Mouse (Mus musculus): ENCODE measurements at regions not wholly inside any gene's neighbourhood (a gene's known extent, or its start where the extent isn't known, plus 50 kb on each side); places are given as distances from the start of the nearest gene placed in this dataset.
A peak's percentile ranks its signal among the peaks of the same experiment; 100 is the strongest.

- Histone ChIP-seq H3K4me1 (peaks cover 7% of the 10 kb centered on the region; the same call in 1 of the 2 replicates), H3K9ac (no peak overlapping the region), H3K4me3 (no peak overlapping the region), H3K27ac (no peak overlapping the region), H3K4me2 (no peak overlapping the region), H3K27me3 (replicated peaks) (peaks cover 6% of the 10 kb centered on the region; the same call in 1 of the 2 replicates), H3K36me3 (no peaks in the 10 kb centered on the region), H3K9me3 (replicated peaks) (no peaks in the 10 kb centered on the region)
- 39% methylated on average over 24 of the region's 24 CpGs for WGBS (ENCODE audit: insufficient replicate concordance)
- ATAC-seq: no peak
Observed at GRCm38 (mm10) chr5:111554551-111555311, 137.6 kb downstream of the Mn1 start.

DNA sequence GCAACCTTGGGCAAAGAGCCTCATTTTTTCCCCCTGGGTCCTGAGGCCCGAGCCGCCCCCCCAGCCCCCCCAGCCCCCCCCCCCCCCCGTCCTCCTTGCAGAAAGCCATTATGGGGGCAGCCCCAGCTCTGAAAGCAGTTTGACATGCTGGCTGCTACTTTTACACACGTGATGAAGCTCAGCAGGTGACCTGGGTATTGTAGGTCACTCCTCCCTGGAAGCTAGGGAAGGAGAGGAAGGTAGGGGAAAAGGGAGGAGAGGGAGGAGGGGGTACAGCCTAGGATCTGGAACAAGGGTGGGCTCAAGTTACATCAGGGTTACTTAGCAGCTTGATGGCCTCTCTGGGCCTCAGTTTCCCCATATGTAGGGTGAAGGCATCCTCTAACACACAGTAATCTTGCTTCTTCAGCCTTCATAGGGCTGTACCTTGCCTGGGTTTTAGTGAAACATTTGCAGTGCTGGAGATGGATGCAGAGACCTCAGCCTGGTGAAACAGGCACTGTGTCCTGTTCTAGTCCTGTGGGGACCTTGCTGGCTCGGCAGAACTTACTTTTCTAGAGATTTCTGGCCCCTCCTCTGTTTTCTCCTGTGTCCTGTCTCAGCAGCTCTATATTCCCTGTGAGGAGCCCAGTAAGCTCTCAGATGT, 138.3 kb downstream of the Mn1 start:
- no peak for ATAC-seq
- peaks cover 6% of the 10 kb centered on the region; the same call in 1 of the 2 replicates for H3K27me3 ChIP-seq (replicated peaks)
- H3K4me3 ChIP-seq: no peak overlapping the region
- H3K4me1 ChIP-seq: peaks cover 7% of the 10 kb centered on the region; the same call in 1 of the 2 replicates
- H3K4me2 ChIP-seq: no peak overlapping the region
- no peaks in the 10 kb centered on the region for H3K36me3 ChIP-seq
- WGBS (ENCODE audit: insufficient replicate concordance): 29% methylated on average over 5 of the region's 5 CpGs
- no peak overlapping the region for H3K9ac ChIP-seq
- no peak overlapping the region for H3K27ac ChIP-seq
- H3K9me3 ChIP-seq (replicated peaks): no peaks in the 10 kb centered on the region

DNA sequence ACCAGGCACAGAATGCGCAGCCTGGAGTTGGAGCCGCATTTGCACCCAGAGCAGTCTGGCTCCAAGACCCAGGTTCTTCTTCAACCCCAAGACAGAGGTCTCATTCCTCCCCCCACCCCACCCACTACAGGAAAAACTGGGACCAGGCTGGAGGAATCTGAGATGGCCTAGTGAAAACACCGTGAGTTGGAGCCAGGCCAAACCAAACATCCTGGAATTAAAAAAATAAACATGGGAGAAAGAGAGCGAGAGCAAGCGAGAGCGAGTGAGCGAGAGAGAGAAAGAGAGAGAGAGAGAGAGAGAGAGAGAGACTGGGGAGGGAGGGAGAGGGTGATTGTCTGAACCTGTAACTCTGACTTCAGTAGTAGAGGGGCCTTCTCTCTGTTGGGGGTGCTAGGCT, 138.8 kb downstream of the Mn1 start:
- no peak overlapping the region for H3K4me2 ChIP-seq
- ATAC-seq: no peak
- no peak overlapping the region for H3K9ac ChIP-seq
- H3K9me3 ChIP-seq (replicated peaks): no peaks in the 10 kb centered on the region
- no peaks in the 10 kb centered on the region for H3K36me3 ChIP-seq
- H3K4me3 ChIP-seq: no peak overlapping the region
- no peak overlapping the region for H3K27ac ChIP-seq
- H3K4me1 ChIP-seq: peaks cover 7% of the 10 kb centered on the region; the same call in 1 of the 2 replicates
- peaks cover 5% of the 10 kb centered on the region; the same call in 1 of the 2 replicates for H3K27me3 ChIP-seq (replicated peaks)
- whole genome bisulfite sequencing (ENCODE audit: insufficient replicate concordance): 59% methylated on average over 7 of the region's 7 CpGs

DNA sequence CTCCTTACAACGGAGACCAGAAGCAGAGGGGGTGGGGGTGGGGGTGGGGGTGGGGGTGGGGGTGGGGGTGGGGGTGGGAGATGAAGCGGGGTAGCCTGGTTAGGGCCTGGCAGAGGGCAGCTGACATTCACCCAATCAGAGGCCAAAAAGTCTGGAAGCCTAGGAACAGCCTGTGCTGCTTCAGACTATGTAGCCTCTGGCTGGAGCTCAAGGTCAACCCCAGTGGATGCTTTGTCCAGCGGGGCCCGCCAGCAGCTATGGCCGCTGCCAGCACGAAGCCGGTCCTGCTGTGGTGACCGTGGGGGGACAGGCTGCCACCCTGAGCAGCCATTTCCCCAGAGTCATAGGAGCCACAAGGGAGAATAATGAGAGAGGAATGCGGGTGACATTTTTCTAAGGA, 143.3 kb downstream of the Mn1 start:
- Histone ChIP-seq H3K27ac (no peak overlapping the region), H3K27me3 (replicated peaks) (no peaks in the 10 kb centered on the region), H3K9ac (no peak overlapping the region), H3K9me3 (replicated peaks) (no peaks in the 10 kb centered on the region), H3K4me1 (0 out of 2 replicates have a peak, but pooled peaks cover 7% of the 10 kb centered on the region), H3K4me2 (no peak overlapping the region), H3K4me3 (no peak overlapping the region), H3K36me3 (no peaks in the 10 kb centered on the region)
- ATAC-seq: no peak
- WGBS (ENCODE audit: insufficient replicate concordance): 59% methylated on average over 9 of the region's 9 CpGs

DNA sequence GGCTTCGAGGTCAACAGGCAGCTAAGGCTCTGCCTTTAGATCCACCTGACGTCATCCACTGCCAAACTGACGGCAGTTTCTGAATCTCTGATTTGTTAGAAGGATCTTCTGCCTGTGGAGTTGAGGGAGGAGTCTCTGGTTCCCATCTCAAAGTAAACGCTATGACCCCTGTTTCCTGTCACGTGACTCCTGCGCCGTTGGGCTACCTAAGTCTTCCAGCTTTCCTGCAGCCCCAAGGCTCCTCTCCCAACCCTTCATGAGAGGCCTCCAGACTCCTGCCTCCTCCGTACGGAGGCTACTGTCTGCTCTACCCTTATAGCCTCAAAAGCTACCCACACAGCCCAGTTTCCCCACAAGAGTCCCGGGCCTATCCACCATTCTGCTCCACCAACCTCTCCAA, 144.1 kb downstream of the Mn1 start:
- H3K9ac ChIP-seq: no peak overlapping the region
- 51% methylated on average over 10 of the region's 10 CpGs for WGBS (ENCODE audit: insufficient replicate concordance)
- 0 out of 2 replicates have a peak, but pooled peaks cover under 1% of the 10 kb centered on the region for H3K4me1 ChIP-seq
- H3K4me3 ChIP-seq: no peak overlapping the region
- no peaks in the 10 kb centered on the region for H3K9me3 ChIP-seq (replicated peaks)
- ATAC-seq: no peak
- H3K36me3 ChIP-seq: no peaks in the 10 kb centered on the region
- no peak overlapping the region for H3K4me2 ChIP-seq
- no peak overlapping the region for H3K27ac ChIP-seq
- H3K27me3 ChIP-seq (replicated peaks): no peaks in the 10 kb centered on the region

GRCm38 (mm10) chr5:111570826-111571225, 153.7 kb downstream of the Mn1 start:
- H3K9me3 ChIP-seq (replicated peaks): no peaks in the 10 kb centered on the region
- H3K4me2 ChIP-seq: no peak overlapping the region
- peaks cover 22% of the 10 kb centered on the region for H3K27me3 ChIP-seq (replicated peaks)
- no peak overlapping the region for H3K4me3 ChIP-seq
- peaks cover 8% of the 10 kb centered on the region; the same call in 1 of the 2 replicates for H3K4me1 ChIP-seq
- H3K36me3 ChIP-seq: no peaks in the 10 kb centered on the region
- WGBS (ENCODE audit: insufficient replicate concordance): 37% methylated on average over 10 of the region's 10 CpGs
- no peak overlapping the region for H3K27ac ChIP-seq
- ATAC-seq: no peak
- no peak overlapping the region for H3K9ac ChIP-seq

GRCm38 (mm10) chr5:111573265-111573873, 156.2 kb downstream of the Mn1 start:
- H3K4me2 ChIP-seq: no peak overlapping the region

GRCm38 (mm10) chr5:111574219-111574840, 157.2 kb downstream of the Mn1 start:
- Histone ChIP-seq H3K27ac (no peak overlapping the region), H3K9me3 (replicated peaks) (no peaks in the 10 kb centered on the region), H3K36me3 (no peaks in the 10 kb centered on the region), H3K9ac (no peak overlapping the region), H3K4me2 (no peak overlapping the region), H3K27me3 (replicated peaks) (peaks cover 39% of the 10 kb centered on the region), H3K4me3 (no peak overlapping the region), H3K4me1 (peaks cover 17% of the 10 kb centered on the region; the same call in 1 of the 2 replicates)
- ATAC-seq: no peak
- WGBS (ENCODE audit: insufficient replicate concordance): 15% methylated on average over 8 of the region's 8 CpGs

More at GRCm38 (mm10) chr5:111573265-111573873, 156.2 kb downstream of the Mn1 start:
- 17% methylated on average over 13 of the region's 13 CpGs for WGBS (ENCODE audit: insufficient replicate concordance)
- no peak overlapping the region for H3K9ac ChIP-seq
- H3K27me3 ChIP-seq (replicated peaks): peaks cover 30% of the 10 kb centered on the region
- ATAC-seq: no peak
- no peak overlapping the region for H3K27ac ChIP-seq
- H3K4me3 ChIP-seq: no peak overlapping the region
- H3K36me3 ChIP-seq: no peaks in the 10 kb centered on the region
- peaks cover 8% of the 10 kb centered on the region; the same call in 1 of the 2 replicates for H3K4me1 ChIP-seq
- no peaks in the 10 kb centered on the region for H3K9me3 ChIP-seq (replicated peaks)

DNA sequence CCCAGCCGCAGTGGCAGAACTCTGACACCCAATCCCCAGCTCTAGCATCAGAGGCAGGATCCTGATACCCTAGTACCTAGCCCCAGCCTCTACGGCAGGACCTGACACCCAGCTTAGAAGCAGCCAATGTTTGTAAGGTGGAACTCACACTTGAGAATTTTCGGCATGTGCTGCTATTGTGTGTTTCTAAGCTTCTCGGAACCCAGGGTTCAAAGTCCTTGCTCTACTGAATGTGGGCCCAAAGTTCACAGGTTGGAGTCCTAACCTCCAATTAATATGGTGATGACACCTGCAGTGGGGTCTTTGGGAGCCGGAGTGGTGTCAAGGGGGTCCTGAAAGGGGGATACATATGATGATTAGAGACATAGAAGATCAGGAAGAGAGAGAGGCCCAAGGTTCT, 158.2 kb downstream of the Mn1 start:
- H3K27ac ChIP-seq: no peak overlapping the region
- no peak overlapping the region for H3K4me2 ChIP-seq
- H3K4me1 ChIP-seq: peaks cover 18% of the 10 kb centered on the region; the same call in 1 of the 2 replicates
- no peaks in the 10 kb centered on the region for H3K9me3 ChIP-seq (replicated peaks)
- 65% methylated on average over 5 of the region's 5 CpGs for WGBS (ENCODE audit: insufficient replicate concordance)
- H3K4me3 ChIP-seq: no peak overlapping the region
- no peak overlapping the region for H3K9ac ChIP-seq
- ATAC-seq: no peak
- no peaks in the 10 kb centered on the region for H3K36me3 ChIP-seq
- peaks cover 44% of the 10 kb centered on the region for H3K27me3 ChIP-seq (replicated peaks)

DNA sequence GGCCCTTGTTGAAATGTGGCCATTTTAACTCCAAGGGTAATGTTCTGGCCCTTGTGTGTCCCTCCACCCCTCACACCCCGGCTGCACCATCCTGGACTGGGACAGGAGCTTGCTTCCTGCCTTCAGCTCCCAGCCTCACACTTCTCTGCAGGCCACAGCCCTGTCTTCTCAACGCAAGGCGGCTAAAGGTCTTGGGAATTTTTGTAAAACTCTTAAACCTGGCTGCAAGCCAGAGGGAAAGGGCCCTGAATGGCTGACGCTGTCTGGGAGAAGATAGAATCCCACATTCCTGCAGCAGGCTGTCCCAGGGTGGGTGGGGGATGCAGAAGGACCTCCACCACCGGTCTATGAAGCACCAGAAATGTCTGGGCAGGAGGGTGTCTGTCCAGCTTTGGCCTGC, 156.3 kb upstream of the Gm26897 start:
- H3K27me3 ChIP-seq (replicated peaks): peaks cover 62% of the 10 kb centered on the region
- H3K4me2 ChIP-seq: no peak overlapping the region
- ATAC-seq: no peak
- 50% methylated on average over 5 of the region's 5 CpGs for WGBS (ENCODE audit: insufficient replicate concordance)
- H3K27ac ChIP-seq: 0 out of 2 replicates have a peak overlapping the region, but pooled peaks have one; percentile 7
- no peaks in the 10 kb centered on the region for H3K36me3 ChIP-seq
- no peaks in the 10 kb centered on the region for H3K9me3 ChIP-seq (replicated peaks)
- peaks cover 22% of the 10 kb centered on the region; the same call in 1 of the 2 replicates for H3K4me1 ChIP-seq
- no peak overlapping the region for H3K9ac ChIP-seq
- H3K4me3 ChIP-seq: no peak overlapping the region

DNA sequence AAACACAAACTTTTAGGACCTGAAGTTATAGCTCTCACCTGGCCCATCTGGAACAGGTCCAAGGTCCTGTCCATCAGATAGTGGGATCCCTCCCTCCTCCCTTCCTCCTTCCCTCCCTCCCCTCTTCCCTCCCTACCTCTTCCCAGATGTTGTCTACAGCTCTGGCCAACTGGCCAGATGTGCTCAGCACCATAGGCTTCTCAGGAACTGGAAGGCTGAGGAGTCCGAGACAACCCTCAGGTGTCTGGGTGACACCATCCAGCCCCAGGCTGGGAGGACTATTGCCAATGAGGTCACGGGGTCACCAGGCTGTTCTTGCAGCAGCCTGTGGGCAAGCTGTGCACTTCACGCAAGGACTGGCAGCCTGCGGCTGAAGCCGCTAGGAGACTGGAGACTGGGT, 155.6 kb upstream of the Gm26897 start:
- Histone ChIP-seq H3K27me3 (replicated peaks) (peaks cover 68% of the 10 kb centered on the region), H3K27ac (no peak overlapping the region), H3K4me1 (peaks cover 22% of the 10 kb centered on the region; the same call in 1 of the 2 replicates), H3K9ac (no peak overlapping the region), H3K4me2 (no peak overlapping the region), H3K4me3 (no peak overlapping the region), H3K9me3 (replicated peaks) (no peaks in the 10 kb centered on the region), H3K36me3 (no peaks in the 10 kb centered on the region)
- 57% methylated on average over 5 of the region's 5 CpGs for WGBS (ENCODE audit: insufficient replicate concordance)
- no peak for ATAC-seq

Measured in liver, embryonic 12.5 days (tissue).